Mouse (Mus musculus) layer of hippocampus, adult 9-10 months (tissue): Measurements from ENCODE around the gene Cirbp.
A peak's percentile ranks its signal among the peaks of the same experiment; 100 is the strongest.
"Not testable (repeated sequence)": the region's sequence is repeated elsewhere in the genome, so short reads cannot be mapped to it uniquely, and the experiment has no call there.

Source experiments
- DNase-seq: peaks from one replicate; pipeline ENCODE4 v3.0.0; 2022; ENCODE audit warnings: low spot score

Gene Cirbp

DNA sequence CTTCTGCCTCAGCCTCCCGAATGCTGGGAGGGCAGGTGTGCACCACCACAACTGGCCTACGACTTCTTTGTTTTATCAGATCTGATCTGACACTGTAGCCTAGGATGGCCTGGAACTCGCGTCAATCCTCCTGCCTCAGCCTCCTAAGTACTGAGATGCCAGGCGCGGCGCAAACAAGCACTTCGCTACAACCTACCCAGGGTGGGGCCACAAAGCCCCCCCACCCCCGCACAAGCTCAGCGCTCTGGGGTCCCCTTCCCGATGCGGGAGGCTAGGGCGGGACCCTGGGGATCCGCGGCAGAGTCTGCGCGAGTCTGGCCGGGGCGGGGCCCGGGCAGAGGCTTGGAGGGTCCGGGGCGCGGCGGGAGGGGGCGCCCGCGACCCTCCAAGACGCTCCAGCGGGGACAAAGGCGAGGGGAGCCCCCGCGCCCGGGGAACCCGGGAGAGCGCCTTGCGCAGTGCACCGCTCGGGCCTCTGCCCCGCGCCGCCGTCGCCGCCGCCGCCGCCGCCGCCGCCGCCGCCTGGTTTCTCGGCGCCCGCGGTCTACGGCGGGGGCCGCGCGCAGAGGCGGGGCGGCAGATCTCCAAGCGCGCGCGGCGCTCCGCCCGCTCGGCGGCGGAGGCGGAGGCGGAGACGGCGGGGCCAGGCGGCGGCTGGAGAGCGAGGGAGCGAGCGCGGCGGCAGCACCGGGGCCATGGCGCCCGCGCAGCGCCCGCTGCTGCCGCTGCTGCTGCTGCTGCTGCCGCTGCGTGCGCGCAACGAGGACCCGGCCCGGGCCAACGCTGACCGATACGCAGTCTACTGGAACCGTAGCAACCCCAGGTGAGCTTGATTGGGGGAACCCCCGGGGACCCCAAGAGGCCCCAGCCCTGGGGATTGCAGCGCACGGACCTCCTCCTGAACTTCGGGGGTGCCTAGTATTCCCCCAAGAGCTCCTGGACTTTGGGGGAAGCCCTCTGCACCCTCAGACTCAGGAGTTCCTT lies 13.6 kb downstream of the Cirbp start, which contains the start of gene Efna2:
TSS of gene Efna2 (plus strand) at position 415 of the 984 bp plus-strand sequence.
- DNase-seq = no peak

DNA sequence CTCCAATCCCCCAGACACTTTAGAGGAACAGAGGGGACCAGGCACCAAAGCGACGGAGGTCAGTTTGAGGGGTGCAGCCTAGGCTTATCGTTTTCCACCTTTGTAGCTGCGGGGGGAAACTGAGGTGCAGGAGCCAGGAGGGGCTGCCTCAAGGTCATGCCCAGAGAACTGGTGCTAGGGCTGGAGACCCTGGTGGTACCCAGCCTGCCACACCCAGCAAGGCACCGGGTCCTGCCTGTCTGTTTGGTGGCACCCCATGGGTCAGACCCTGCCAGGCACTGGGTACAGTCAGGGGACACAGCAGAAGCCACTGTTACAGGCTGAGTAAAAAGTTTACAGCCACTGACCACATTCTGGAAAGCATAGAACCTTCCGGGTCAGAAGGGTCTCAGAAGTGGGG lies 14.5 kb downstream of the Cirbp start:
- DNase-seq = no peak

DNA sequence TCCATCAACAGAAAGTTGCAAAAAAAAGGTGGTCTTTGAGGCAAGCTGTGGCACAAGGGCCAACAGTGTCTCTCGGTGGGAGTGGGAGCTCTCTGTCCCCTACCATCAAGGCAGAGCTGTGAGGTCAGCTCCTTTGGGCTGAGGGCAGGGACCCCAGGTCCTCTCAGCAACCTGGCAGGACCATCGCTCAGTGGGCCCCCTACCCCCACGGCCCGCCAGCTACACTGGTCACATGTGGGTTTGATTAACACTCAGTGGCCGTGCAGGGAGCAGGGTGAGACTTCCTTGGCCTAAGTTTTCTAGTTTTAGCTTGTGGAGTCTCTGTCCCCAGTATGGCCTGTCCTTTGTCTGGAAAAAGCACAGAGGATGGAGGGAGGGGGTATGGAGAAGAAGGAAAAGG lies 15.0 kb downstream of the Cirbp start:
- no peak for DNase-seq

DNA sequence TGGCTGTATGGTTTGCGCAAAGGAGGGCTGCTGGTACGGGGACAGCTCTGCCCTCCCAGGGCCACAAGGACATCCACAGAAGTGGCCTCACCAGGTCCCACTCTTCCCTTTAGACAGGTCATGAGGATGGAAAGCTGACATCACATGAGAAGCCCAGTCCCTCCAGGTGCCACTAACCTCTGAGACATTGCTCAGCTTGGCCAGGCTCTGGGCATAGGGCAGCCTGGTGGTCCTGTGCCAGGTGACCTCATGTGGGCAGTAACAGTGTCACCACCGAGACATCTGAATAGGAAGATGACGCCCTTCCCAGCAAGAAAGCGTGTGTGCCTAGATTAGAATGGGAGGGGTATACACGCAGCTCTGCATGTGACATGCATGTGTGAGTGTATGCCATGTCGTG lies 16.8 kb downstream of the Cirbp start:
- no peak for DNase-seq

DNA sequence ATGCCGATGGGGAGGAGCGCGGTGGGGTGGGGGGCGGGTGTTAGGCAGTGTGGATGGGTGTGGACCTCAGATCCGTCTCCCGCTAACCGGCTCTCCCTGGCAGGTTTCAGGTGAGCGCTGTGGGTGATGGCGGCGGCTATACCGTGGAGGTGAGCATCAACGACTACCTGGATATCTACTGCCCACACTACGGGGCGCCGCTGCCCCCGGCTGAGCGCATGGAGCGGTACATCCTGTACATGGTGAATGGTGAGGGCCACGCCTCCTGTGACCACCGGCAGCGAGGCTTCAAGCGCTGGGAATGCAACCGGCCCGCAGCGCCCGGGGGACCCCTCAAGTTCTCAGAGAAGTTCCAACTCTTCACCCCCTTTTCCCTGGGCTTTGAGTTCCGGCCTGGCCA lies 20.9 kb downstream of the Cirbp start:
- no peak for DNase-seq

DNA sequence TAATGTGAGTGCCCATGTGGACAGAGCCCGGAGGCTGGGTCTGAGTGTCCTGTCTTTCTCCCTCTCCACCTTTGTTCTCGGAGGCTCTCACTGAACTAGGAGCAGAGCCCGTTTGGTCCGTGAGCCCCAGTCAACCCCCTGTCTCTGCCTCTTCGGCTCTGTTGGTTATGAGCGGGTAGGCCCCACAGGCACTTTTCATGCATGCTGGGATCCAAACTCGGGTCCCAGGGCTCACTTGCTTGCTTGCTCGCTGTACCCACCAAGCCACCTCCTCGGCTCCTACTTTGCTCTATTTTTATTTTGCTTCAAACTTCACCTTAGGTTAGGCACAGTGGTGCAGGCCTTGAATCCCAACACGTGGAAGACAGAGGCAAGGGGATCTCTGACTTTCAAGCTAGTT lies 22.0 kb downstream of the Cirbp start:
- no peak for DNase-seq

DNA sequence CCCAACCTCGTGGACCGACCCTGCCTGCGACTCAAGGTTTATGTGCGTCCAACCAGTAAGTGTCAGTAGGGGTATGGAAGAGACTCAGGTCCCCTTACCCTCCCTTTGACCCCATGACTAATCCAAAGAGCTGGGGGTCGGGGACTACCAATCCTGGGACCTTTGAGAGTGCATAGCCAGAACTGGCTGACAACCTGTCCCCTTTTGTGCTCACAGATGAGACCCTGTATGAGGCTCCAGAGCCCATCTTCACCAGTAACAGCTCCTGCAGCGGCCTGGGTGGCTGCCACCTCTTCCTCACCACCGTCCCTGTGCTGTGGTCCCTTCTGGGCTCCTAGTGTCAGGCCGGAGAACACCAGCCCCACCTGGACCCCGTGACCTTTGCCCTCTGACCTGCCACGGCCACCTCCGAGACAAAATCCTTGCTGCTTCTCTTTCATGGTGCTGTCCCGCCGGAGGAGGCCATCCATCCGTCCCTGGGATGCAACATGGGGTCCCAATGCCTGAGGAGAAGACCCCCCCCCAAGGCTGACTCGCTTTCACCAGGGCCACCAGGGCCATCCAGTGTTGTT lies 22.8 kb downstream of the Cirbp start:
- no peak for DNase-seq

DNA sequence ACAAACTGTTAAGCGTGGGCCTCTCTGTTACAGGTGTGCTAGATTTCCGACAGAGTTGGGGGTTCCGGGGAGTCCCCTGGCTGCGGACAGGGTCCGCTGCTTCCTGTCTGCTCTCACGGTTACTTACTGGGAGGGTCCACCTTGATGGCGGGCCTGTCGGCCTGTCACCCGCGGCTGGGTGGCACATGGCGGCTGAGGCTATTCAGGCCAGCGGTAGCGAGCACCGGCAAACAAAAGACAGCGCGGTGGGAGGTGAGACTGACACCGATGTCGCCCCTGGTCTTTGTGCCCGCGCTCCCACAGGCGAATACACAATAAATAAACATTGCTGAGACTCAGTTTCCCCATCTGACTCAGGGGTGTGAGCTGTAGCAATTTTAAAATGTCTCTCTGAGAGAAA lies 24.2 kb downstream of the Cirbp start:
- DNase-seq = no peak

DNA sequence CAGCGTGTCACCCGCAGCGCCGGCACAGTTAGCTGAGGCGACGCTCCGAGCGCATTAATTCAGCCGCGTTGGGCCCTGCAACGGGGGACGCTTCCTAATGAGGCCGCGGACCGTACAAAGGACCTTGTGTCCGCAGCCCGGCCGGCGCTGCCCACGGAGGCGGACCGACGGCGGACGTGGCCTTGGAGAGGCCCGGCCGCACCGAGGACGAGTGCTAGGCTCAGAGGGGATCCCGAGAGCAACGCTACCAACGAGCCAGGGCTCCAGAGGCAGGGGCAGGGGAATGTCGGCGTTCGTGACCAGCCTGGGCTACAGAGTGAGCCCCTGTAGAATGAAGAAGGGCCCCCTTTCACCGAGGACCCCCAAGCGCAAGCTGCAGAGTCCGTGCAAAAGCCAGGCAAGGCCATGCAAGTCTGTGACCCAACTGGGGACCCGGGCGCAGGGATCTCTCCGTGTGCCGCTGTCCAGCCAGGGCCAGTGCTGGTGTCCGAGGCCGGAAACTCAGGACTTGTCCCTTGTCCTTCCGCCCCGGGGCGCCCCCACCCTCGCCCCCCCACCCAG lies 24.8 kb downstream of the Cirbp start:
- no peak for DNase-seq

DNA sequence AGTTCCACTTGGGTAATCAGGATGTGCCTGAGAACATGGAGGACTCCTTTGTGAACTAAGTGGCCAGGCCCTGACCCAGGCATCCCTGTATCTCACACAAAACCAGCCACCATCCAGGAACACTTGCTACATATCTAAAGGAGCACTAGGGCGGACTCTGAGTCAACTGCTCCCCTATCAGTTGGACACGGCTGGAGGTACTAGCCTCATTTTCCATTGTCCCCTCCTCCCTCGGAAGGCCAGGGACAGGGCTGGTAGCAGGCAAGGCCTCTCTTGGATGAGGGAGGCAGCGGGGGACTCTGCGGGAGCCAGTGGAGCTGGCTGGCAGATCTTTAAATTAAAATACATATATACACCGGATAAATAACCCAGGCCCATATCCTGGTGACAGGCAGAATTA lies 28.2 kb downstream of the Cirbp start:
- DNase-seq = no peak

DNA sequence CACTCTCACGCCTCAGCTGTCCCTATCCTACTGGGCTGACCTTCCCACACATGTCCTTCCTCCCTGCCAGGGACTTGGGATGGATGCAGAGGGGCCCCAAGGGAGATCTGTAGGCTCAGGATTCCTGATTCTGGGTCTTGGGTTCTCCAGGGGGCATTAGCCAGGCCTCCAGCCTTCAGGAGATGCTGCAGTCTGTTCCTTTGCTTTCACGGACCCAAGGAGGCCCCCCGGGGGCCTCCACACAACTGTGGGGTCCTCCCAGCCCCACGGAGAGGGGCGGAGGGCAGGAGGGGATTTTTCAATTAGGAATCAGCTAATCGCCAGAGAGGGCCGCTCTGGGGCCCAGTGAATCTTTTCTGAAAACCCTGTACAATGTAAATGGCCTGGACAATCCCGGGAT lies 28.7 kb downstream of the Cirbp start:
- DNase-seq = no peak

DNA sequence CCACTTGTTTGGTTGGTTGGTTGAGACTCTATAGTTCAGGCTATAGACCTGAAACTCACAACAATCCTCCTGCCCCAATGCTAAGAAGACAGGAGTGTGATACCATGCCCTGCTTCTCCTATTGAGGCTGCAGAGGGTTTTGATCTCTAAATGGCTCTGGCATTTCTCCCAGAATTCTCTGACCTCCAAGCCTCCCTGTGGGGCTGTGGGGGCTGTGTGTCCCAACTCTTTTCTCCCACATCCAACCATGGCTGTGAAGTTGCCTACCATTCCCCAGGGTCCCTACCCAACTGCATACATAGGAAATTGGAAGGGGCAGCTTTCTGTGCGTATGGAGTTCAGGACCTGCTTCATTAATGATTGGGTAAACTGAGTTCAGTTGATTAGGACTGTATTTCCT lies 30.4 kb downstream of the Cirbp start:
- DNase-seq = no peak

DNA sequence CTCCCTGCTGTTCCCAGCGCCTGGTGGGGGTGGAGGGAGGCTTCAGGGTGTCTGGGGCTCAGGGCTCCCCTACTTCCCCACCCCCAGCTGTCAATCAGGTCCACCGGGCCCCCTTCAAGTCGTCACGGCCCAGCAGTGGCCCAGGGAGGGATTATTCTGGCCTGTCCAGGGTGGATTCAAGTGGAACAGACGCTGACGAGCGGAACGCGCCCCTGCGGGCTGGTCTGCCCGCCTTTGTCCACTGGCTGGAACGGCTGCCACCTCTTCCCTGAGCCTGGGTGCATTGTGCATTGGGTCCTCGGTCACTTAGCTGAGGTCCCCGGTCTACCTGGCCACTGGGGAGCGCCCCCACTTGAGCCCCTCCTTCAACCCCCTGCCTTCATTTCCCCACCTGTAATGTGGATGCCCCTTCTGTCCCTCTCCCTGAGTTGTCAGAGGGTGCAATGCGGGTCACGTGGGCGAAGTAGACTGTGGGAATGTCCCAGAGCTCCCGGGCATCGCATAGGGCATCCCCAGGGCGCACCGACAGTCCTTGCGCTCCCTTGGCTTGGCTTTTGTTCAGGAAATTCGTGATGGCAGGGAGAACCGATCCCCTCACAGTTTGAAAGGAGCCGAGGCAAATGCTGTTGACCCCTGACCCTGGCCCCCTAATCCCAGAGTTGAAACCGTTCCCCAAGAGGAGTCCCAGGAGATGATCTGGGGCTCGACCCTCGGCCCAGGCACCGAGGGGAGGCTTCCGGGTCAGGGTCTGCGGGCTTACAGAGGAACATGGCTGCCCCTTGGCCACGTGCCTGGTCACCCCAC lies 31.2 kb downstream of the Cirbp start:
- DNase-seq = no peak

DNA sequence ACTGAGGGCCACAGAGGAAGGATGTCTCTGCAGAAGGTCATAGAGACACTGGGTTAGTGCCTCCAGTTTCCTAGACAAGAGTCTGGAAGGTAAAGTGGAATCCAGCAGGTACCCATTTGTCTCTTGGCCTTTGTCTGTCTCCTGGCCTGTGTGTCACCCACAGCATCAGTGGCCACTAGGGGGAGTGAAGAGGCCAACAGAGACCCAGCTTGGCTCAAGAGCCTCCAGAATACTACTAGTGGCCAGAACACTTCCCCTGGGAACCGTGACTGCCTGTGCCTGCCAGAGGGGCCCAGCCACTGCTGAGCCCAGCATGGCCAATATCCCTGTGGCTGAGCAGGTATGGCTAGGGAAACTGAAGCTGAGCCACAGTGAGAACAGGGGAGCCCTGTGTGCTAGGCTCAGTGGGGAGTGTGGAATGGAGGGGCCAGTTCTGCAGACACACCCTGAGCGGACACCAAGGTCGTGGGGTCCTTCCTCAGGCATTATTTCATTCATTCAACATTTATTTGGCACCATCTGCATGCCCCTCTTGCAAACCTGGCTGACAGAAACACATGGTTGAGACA lies 33.7 kb downstream of the Cirbp start:
- DNase-seq = peak; percentile 86

DNA sequence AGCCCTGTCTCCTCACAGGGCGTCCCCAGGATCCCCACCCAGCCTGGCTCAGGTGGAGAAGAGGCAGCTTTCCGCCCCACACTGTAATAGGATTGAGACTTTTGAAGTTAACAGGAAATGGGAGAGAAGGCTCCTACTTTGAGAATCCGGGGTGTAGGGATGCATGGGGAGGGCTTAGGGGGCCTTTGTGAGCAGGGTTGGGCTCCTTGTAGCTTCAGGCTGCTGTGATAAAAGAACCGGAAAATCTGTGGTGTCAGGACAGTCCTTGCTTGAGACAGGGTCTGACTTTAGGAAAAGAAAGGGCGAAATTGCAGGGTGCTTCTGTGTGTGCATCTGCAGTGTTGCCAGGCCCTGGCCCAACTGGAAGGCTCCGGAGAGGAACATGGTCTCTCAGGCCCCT lies 34.7 kb downstream of the Cirbp start:
- DNase-seq = no peak

DNA sequence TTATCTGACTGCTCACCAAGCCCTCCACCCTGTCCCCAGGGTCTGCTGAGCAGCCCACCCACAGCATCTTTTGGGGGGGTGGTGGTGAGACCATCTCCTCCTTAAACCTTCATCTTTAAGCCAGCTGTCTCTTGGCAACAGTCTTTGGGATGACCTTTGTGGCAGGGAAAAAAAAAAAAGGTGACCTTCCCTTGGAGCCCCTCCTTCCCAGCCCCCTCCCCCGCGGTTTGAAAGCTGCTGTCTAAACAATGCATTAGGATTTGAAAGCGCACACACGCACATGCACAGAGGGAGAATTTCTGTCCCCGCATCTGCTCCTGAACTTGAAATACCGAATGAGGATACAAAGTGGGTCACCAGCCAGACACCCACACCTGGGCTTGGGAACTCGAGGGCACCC lies 38.3 kb downstream of the Cirbp start:
- DNase-seq = no peak

DNA sequence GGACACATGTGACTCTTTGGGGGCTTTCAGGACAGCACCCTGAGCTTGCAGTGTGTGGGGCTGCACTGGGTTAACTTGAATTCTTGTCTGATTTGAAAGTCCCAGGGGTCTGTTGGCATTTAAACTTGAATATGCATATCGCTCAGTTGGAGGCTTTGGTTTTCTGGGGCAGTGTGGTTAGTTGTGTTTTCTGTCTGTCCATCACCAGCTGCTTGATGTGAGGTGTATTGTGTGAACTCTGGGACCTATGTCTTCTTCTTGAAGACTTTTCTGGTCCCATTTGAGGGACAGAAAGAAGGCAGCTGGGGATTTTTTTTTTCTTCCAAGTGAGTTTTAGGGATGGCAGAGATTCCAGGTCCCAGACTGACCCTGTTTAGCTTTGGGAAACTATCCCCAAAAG lies 41.4 kb downstream of the Cirbp start:
- DNase-seq = no peak

DNA sequence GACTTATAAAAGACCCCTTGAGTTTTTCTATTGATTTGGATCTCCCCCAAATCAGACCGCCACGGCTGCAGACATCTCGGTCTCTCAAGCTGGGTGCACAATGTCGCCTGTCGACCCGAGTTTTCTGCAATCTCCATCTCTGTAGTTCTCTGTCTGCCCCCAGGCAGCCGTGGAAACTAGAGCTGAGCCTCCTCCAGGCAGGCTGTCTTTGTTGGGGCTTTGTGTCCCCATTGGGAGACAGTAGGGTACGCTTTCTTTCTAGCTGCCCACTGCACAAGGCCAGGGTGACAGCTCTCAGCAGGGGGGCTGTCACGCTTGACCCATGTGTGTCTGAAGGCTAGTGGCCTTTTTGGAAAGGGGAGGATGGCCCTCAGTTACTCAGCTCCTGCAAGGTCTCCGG lies 41.9 kb downstream of the Cirbp start:
- DNase-seq = no peak

DNA sequence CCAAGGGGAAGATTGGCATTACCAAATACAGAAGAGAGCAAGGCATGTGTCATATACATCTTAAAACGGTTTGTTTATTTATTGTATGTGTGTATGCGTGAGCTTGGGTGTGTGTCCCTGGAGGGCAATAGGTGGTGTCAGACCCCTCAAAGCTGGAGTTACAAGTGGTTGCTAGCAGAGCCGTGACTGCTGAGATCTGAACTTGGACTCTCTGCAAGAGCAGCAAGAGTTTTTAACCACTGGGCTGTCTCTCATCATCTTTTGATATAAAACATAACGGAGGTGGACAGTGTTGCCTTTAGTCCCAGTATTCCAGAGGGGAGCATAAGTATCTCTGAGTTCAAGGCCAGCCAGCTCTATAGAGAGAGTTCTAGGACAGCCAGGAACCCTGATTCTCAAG lies 42.5 kb downstream of the Cirbp start:
- DNase-seq = no peak

DNA sequence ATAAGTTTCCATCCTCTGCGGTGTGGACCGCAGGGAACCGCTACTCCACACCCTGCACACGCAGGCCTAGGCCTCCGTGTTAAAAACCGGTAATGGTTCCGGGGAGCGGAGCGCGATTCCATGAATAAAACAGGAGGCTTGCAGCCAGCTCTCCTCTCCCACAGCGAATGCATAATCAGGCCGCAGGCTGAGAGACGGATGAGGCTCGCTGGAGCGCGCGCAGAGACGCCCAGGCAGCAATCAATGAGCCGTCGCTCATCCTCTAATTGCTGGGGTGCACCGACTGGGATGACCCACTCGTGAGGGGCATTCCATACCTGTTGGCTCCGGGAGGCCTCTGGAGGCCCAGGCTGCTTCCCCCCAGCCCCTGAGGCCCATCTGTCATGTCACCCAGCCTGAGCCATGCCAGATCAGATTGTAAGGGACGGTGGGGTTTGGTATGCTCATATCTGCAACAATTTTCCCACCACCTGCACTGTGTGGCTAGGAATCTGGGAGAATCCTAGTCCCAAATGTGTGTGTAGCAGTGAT lies 43.1 kb downstream of the Cirbp start:
- no peak for DNase-seq

DNA sequence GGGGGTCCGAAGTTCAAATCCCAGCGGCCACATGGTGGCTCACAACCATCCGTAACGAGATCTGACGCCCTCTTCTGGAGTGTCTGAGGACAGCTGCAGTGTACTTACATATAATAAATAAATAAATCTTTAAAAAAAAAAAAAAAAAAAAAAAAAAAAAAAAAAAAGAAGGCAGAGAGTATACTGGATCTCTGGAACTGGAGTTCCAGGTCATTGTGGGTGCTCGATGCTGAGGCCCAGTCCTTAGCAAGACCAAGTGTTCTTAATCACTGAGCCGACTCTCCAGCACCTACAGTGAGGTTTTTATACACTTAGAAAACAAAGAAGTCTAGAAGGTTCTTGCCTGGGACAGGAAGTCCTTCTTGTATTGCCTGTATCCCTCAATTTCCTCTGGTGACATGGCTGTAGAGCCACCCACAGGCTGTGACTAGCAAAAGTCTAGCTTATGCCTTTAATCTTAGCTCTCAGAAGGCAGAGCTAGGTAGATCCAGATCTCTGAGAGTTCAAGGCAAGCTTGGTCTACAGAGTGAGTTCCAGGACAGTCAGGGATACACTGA lies 45.8 kb downstream of the Cirbp start:
- DNase-seq = not testable (repeated sequence)
